Mouse (Mus musculus) brain, embryonic 14.5 days (tissue): Measurements from ENCODE around the gene Ppm1k.

Source experiments
- CTCF ChIP-seq: fragments of 200-500 bp; IDR thresholded peaks from 2 replicates; pipeline ENCODE4 v1.5.1; 2012; ENCODE audit warnings: inconsistent platforms, mild to moderate bottlenecking, moderate library complexity, borderline replicate concordance; ENCODE audit not compliant: insufficient read depth, insufficient read length; ENCODE audit errors: extremely low read depth
- POLR2A ChIP-seq: fragments of 200-500 bp; IDR thresholded peaks from 2 replicates; pipeline ENCODE4 v1.6.1; 2012; ENCODE audit warnings: mild to moderate bottlenecking, inconsistent platforms, borderline replicate concordance; ENCODE audit not compliant: poor library complexity, insufficient read depth, insufficient read length, severe bottlenecking; ENCODE audit errors: extremely low read depth

- TF ChIP-seq CTCF = no peak
- TF ChIP-seq POLR2A = no peak
These were observed 5.9 kb downstream of the Ppm1k start for GRCm38 (mm10) chr6:57529336-57529845.
